Mouse (Mus musculus): ENCODE data around the gene Pnp. TPM values are rescaled to one million over a fixed set of nuclear protein-coding genes. Genes with fewer than 3 reads are reported as not detected.
"Not testable (repeated sequence)": the region's sequence is repeated elsewhere in the genome, so short reads cannot be mapped to it uniquely, and the experiment has no call there.

Gene Pnp
- total RNA-seq, 2 experiments from 2014 or later = 36.8 to 53.0 TPM

DNA sequence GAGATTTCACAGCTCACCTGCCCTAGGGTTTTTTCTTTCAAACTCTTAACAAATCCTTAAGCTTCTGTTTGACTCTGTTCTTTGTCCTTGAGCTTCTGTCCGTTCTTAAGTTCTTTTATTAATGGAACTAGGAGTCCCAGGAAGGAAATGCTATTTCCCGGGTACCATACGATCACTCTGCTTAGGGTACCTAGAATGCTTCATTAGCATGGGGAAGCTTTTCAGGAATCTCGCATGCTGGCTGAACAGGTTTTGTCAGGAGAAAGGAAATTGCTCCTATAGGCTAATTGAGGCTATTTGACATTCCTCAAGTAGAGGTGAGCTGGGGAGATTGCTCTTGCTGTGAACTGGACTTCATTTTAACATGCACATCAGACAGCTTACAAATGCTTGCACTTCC, 42.8 kb downstream of the Pnp start:
- no peak for DNase-seq

DNA sequence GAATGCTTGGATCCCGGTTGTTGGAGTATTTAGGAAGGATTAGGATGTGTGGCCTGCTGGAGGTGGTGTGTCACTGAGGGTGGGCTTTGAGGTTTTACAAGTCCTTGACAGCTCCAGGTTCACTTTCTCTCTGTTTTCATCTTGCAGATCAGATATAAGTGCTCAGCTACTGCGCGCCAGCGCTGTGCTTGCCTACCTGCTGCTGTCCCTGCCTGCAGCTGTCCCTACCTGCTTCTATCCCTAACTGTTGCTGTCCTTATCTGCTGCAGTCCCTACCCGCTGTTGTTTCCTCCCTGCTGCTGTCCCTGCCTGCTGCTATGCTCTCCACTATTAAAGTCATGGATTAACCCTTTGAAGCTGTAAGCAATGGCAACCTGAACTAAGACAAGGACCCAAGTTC, 44.1 kb downstream of the Pnp start:
- no peak for DNase-seq

DNA sequence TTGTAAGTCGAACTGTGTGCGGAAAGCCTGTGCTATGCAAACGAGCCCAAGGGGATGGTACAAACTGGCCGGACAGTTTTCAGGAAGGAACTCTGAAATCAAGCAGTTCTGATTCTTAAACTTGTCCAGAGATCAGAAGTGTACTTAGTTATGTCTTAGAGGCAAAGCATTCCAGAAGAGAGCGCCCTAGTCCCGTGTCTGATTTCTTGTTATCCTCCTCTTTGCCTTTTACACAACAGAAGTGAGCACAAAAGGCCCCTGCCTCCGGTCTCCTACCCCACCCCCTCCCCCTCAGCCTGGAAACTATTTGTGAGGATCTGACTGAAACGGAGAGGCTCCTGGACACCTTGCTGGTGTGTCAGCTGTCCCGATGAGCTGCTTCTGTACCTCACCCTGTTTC, 45.8 kb downstream of the Pnp start:
- DNase-seq = peak; percentile 21

DNA sequence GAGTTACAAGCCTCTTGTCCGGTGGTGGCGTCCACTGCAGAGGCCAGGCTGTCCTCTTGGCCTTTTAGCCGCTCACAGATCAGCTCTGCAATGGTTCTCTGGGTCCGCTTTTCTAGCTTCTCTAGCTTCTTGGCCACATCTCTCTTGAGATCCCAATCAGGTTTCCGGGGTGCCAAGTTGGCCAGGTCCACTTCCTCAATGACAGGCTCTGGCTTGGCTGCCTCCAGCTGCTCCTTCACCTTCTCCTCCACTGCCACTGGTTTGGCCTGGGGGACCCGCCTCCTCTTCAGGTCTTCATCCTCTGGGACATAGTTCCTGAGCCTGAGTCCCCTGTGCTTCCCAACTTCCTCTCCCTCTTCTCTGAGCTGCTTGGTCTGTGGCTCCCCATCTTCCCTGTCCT, 47.6 kb downstream of the Pnp start:
- DNase-seq = not testable (repeated sequence)

DNA sequence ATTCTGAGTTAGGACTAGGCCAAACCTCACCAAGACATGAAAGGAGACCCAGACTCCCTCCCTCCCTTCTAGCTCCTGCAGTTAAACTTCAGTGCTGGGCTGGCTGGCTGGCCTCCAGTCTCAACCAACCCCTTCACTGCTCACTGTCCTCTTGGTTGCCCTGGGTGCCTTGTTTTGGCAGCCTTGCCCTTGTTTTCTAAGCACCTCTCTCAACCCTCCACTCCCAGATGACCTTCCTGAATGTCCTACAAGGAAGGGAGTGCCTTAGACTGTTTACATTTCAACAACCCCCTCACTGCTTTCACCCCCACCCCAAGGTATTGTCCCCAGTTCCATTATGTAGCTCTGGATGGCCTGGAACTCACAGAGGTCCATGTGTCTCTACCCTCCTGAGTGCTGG, 48.7 kb downstream of the Pnp start:
- DNase-seq = no peak

DNA sequence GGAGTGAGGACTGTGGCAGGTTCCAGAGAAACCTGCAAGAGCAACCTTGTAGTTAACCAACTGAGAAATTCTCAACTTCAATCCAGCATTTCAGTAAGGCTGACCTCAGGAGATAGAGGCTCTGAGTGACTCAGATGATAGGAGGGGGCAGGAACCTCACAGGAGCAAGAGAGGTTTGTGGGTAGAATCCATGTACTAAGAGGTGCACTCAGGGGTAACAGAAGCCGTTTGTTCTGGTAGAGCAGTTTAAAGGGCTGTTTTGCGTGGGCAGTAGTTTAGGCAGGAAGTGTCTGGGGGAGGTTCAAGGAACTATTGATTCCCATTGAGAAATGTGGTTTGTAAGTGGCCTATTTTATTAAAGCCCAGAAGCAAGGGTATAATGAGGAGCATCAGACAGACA, 50.3 kb downstream of the Pnp start:
- no peak for DNase-seq

DNA sequence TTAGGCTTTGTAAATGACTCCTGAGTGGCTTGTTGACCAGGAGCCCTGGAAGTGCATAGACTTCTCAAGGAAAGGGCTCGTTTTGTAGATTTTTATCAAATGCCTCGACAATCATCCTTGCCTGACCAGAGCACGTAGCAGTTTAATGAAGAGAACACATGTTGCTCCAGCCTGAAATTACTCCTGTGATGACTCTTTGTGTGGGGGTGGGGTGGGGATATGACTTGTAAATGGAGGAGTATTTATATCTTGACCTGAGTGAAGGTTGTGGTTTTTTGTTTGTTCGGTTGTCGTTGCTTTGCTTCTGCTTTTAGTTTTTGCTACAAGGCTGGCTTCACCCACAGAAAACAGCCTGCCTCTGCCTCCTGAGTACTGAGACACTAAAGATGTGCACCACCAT, 51.0 kb downstream of the Pnp start:
- DNase-seq = no peak

DNA sequence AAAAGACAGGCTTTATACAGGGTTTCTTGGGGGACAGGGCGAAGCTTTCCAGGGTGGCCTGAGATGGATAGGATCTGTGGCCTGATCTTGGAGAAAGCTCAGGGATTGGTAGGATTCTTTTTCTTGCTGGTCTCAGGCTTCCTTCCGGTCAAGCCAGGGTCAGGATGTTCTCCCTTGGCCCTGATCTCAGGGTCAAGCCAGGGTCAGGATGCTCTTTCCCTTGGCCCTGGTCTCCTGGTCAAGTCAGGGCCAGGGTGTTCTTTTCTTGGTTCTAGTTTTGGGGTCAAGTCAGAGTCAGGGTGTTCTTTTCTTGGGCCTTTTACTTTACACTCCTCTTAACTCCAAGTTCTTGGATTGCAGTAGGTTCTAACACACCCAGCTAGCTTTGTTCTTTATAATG, 56.8 kb downstream of the Pnp start:
- DNase-seq = no peak

DNA sequence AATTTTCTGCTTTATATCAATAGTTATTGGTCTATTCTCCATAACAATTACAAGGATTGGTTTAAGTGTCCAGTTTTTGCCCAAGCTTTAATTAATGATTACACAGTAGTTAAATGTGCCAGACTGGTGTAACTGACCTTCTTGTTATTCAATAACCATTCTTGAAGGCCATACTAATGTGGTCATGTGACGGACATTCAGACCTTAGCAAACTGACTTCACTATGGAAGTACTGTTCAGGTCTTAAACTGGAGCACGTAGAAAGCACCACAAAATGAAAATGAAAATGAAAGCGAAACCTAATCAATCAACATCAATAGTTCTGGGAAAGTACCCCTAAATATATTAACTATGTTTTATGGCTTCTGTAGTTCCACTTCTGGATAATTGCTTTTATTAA, 60.2 kb downstream of the Pnp start:
- no peak for DNase-seq

DNA sequence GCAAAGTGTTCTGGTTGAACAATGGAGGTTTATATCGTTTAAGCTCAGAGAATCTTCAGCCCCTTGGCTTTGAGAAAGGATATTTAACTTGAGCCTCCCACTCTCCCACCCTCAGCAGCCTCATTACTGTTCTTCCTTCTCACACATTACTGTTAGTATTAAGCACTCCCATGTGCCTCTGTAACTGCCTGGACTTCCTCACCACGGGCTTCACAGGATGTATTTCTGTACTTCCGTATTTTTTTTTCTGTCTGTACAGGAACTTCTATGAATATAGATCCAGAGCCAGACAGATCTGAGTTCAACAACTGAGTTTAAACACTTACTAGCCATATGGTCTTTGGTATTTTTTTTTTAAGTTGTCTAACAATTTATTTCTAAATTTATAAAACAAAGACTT, 66.2 kb downstream of the Pnp start:
- DNase-seq = no peak

DNA sequence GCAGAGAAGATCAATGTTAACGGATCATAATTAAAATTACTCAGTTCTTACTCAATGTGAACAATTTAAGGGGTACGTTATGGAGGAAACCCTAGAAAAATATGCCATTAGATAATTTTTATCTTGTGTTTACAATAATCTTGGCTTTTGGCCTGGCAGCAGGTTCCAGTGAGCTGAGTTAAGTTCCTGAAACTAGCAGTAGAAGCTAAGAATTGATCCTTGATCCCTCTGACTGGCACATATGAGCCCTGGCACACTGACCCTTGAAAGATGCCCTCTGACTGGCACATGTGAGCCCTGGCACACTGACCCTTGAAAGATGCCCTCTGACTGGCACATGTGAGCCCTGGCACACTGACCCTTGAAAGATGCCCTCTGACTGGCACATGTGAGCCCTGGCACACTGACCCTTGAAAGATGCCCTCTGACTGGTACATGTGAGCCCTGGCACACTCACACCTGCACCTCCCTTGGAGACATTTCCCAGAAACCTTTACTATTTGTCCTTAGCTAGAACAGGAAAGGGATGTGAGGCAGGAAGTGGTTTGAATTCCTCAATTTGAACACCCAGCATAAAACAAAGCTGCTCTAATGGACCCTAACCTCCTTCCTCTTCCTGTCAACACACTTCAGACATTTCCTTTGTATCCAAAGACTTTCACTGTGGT, 67.3 kb downstream of the Pnp start:
- DNase-seq = no peak

DNA sequence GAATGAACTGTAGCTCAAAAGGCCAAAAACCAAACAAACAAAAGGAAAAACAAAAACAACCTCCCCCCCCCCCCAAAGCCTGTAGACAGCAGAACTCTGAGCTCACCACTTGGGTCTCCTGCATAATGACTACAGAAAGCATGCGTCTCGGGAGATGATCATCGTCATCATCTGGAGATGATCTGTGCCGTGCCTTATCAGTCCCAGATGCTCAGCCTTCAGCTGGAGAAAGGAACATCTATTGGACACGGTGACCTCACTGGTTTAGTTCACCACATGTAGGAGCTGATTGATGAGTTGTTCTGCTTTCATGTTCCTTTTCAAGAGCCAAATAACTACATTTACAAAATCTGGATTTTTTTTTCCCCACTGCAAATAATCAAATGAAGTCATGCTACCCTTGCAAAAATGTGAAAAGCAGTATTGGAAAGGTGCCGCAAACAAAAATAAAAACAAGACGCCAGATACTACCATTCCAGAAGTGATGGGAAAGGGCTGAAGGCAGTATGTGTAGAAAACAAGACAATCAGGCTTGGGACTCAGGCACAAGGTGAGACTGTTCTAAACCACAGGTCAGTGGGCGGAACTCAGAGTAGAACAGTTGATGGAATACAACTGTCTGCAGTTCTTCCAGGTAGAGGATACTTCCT, 76.4 kb downstream of the Pnp start, which contains the start of gene Rnase10:
Gene Rnase10 (plus strand): TSS at position 600 of the 650 bp plus-strand sequence.
- DNase-seq = no peak

DNA sequence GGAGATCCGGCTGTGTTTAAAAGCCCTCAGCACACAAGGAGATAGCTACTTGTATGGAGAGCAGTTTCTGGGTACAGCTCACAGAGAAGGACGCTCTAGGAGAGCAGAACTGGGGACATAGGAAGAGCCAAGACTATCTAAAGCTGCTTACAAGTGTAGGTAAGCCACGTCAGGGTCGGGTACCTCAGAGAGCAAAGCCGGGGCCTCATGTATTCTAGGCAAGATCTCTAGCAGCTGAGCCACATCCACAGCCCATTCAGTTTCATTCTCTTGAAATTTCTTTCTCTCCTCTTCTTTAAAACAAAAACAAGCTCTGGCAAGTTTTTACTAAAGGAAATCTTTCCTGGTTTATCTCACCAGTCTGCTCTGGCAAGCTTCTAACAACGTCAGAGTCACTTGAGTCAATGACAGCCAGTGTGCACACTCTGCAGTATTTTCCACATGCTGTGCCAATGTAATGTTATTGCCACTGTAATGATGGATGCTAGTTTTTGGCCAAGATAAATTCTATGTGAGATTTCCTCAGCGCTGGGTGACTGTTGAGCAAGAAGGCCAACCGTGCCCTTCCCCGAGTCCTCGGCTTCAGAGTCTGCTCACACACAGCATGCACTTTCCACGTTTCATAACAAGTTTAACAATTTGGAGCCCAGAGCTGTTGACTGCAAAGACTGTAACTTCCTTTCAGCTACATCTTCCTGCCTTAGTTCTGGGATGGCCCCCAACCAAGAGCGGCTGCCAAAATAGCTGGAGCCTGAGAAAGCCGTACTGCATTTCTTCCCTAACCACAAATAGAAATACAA, 77.2 kb downstream of the Pnp start:
- peak; percentile 74 for DNase-seq

DNA sequence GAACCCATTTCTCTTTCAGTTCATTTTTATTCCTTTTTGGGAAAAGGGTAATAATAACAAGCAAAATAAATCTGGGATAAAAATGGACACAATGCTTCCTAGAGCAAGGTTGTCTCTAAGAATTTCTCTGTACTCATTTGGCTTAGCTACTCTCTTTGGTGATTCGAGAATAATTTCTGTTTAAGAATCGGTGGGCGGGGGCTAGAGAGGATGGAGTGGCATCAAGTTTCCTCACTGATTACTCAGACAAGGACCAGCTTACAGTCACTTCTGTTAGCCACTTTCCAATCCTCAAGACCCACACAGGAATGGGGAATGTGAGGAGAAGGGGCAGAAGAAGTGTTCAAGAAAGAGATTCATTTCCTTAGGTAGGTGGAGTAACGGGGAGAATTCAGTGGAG, 77.9 kb downstream of the Pnp start:
- no peak for DNase-seq

DNA sequence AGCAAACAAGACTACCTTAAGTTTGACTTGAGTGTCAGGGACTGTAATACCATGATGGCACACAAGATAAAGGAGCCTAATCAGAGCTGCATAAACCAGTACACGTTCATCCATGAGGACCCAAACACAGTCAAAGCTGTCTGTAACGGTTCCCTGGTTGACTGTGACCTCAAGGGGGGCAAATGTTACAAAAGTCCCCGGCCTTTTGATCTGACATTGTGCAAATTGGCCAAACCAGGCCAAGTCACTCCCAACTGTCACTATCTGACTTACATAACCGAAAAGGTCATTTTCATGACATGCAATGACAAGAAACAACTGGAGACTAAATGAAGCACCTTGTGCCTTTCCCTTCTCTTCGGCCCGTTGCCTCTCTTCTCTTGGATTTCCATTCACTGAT, 78.7 kb downstream of the Pnp start:
- DNase-seq = peak; percentile 37

DNA sequence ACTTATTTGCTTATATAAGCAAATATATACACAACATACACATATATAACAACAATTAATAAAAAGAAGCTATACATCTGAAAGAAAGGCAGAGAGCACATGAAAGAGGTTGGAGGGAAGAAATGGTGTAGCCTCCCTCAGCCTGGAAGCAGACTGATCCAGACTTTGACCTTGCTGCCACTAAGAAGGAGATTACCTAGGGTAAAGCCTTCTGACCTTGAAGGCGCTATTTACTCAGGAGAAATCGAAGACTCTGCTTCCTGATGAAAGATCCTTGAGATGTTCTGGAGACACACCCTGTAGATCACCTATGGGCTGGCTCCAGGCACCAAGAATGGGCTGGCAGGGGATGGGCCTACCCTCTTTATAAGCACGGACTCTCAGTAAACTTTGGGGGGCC, 83.8 kb downstream of the Pnp start:
- DNase-seq = not testable (repeated sequence)

Other genes starting within 250 kb of the Pnp start
- not detected for gene Olfr747, start 237.9 kb upstream of the Pnp start, total RNA-seq (2021)
- gene Olfr748, start 223.7 kb upstream of the Pnp start, total RNA-seq (2021) = not detected
- not detected for gene Olfr749, start 186.0 kb upstream of the Pnp start, total RNA-seq (2021)
- 10 to 100 TPM; 36.4 to 47.9 TPM for gene Ttc5, start 145.6 kb upstream of the Pnp start, total RNA-seq (2021)
- under 1 TPM; 0.24 to 0.78 TPM for gene Ccnb1ip1, start 123.3 kb upstream of the Pnp start, total RNA-seq (2021)
- 10 to 100 TPM; 28.7 to 31.1 TPM for gene Parp2, start 123.2 kb upstream of the Pnp start, total RNA-seq (2021)
- 10 to 100 TPM; 18.8 to 26.2 TPM for gene Tep1, start 60.5 kb upstream of the Pnp start, total RNA-seq (2021)
- 1 to 10 TPM; 2.1 to 7.9 TPM for gene Klhl33, start 33.6 kb upstream of the Pnp start, total RNA-seq (2021)
- gene Osgep, start 6.2 kb upstream of the Pnp start, total RNA-seq (2021) = 10 to 100 TPM; 62.7 to 76.7 TPM
- 10 to 100 TPM; 69.9 to 71.6 TPM for gene Apex1, start 6.1 kb upstream of the Pnp start, total RNA-seq (2021)
- 10 to 100 TPM; 41.0 to 46.3 TPM for gene Pip4p1, start 226 bp upstream of the Pnp start, total RNA-seq (2021)
- gene Gm49342, start 13.4 kb downstream of the Pnp start, total RNA-seq (2021) = 10 to 100 TPM; 37.1 to 48.5 TPM
- 1 to 10 TPM; 2.1 to 2.7 TPM for gene Pnp2, start 24.9 kb downstream of the Pnp start, total RNA-seq (2021)
- gene Rnase10, start 76.7 kb downstream of the Pnp start, total RNA-seq (2021) = under 1 TPM; 0.24 to 0.33 TPM
- not detected for gene Rnase9, start 110.8 kb downstream of the Pnp start, total RNA-seq (2021)
- gene Rnase11, start 119.1 kb downstream of the Pnp start, total RNA-seq (2021) = not detected
- not detected for gene Rnase12, start 126.6 kb downstream of the Pnp start, total RNA-seq (2021)
- not detected for gene Olfr750, start 143.4 kb downstream of the Pnp start, total RNA-seq (2021)
- gene Rnase4, start 160.0 kb downstream of the Pnp start, total RNA-seq (2021) = 100 to 1,000 TPM in 1 of 2 experiments, 10 to 100 TPM in 1; 78.4 to 110 TPM
- 10 to 100 TPM; 14.3 to 22.4 TPM for gene Ang, start 160.1 kb downstream of the Pnp start, total RNA-seq (2021)
- not detected for gene Eddm3b, start 183.3 kb downstream of the Pnp start, total RNA-seq (2021)
- 1 to 10 TPM; 1.6 to 2.0 TPM for gene Rnase6, start 192.8 kb downstream of the Pnp start, total RNA-seq (2021)
- not detected for gene Rnase1, start 215.7 kb downstream of the Pnp start, total RNA-seq (2021)
- not detected for gene Rnase2b, start 231.2 kb downstream of the Pnp start, total RNA-seq (2021)

All from adrenal gland, postnatal 10 days (tissue).